Mouse (Mus musculus): Measurements from ENCODE around the gene Rps10. TPM values are rescaled to one million over a fixed set of nuclear protein-coding genes. Genes with fewer than 3 reads are reported as not detected.
"Not testable (repeated sequence)": the region's sequence is repeated elsewhere in the genome, so short reads cannot be mapped to it uniquely, and the experiment has no call there.

Rps10 gene
- polyA plus RNA-seq, 1 experiment from 2014 or later, result 400 TPM

- Histone ChIP-seq H3K9ac (ENCODE audit: low read depth, low read length) (no peak overlapping the region), H3K9me3 (replicated peaks; ENCODE audit: control insufficient read depth, low read length, poor library complexity, severe bottlenecking) (no peaks in the 10 kb centered on the region), H3K4me3 (ENCODE audit: low read depth, low read length) (no peak overlapping the region), H3K4me2 (ENCODE audit: low read length) (no peak overlapping the region), H3K27me3 (ENCODE audit: control insufficient read depth, insufficient read depth, low read depth, low read length) (no peaks in the 10 kb centered on the region), H3K27ac (ENCODE audit: low read length) (no peak overlapping the region), H3K4me1 (ENCODE audit: control insufficient read depth, insufficient read depth, low read length) (peaks cover 13% of the 10 kb centered on the region), H3K36me3 (ENCODE audit: control insufficient read depth, insufficient read depth, low read length) (peaks cover 4% of the 10 kb centered on the region; the same call in 1 of the 2 replicates)
- 63% methylated on average over 9 of the region's 9 CpGs for WGBS
- no peak for ATAC-seq
Measured at GRCm38 (mm10) chr17:27637333-27637732, 864 bp upstream of the Rps10 start.

- Histone ChIP-seq H3K9ac (ENCODE audit: low read depth, low read length) (peak overlapping the region; percentile 91), H3K4me3 (ENCODE audit: low read depth, low read length) (peak overlapping the region; percentile 87), H3K4me2 (ENCODE audit: low read length) (peak overlapping the region; percentile 80), H3K36me3 (ENCODE audit: control insufficient read depth, insufficient read depth, low read length) (peaks cover 19% of the 10 kb centered on the region), H3K4me1 (ENCODE audit: control insufficient read depth, insufficient read depth, low read length) (peaks cover 13% of the 10 kb centered on the region), H3K27ac (ENCODE audit: low read length) (peak overlapping the region; percentile 92)
- H3K9me3 ChIP-seq (replicated peaks; ENCODE audit: control insufficient read depth, low read length, poor library complexity, severe bottlenecking); ATAC-seq; H3K27me3 ChIP-seq (ENCODE audit: control insufficient read depth, insufficient read depth, low read depth, low read length): not testable (repeated sequence)
- WGBS, result 46% methylated on average over 9 of the region's 9 CpGs
Measured at GRCm38 (mm10) chr17:27635575-27635903, 930 bp downstream of the Rps10 start.

- 1% methylated on average over 58 of the region's 72 CpGs for WGBS
- peak within 1 kb of the TSS; percentile 92 for H3K27ac ChIP-seq (ENCODE audit: low read length)
- H3K4me3 ChIP-seq (ENCODE audit: low read depth, low read length), result peak within 1 kb of the TSS; percentile 87
- H3K9ac ChIP-seq (ENCODE audit: low read depth, low read length), result peak within 1 kb of the TSS; percentile 91
- H3K4me1 ChIP-seq (ENCODE audit: control insufficient read depth, insufficient read depth, low read length), result peaks cover 13% of the 10 kb centered on the region
- peaks cover 20% of the 10 kb centered on the region for H3K36me3 ChIP-seq (ENCODE audit: control insufficient read depth, insufficient read depth, low read length)
- H3K9me3 ChIP-seq (replicated peaks; ENCODE audit: control insufficient read depth, low read length, poor library complexity, severe bottlenecking), result no peaks in the 10 kb centered on the region
- no peaks in the 10 kb centered on the region for H3K27me3 ChIP-seq (ENCODE audit: control insufficient read depth, insufficient read depth, low read depth, low read length)
- peak; percentile 97 for ATAC-seq
- peak within 1 kb of the TSS; percentile 80 for H3K4me2 ChIP-seq (ENCODE audit: low read length)
Measured at GRCm38 (mm10) chr17:27634871-27635574, 1.4 kb downstream of the Rps10 start, which contains the start of gene RPS10-NUDT3. RPS10-NUDT3 (minus strand) TSS chr17:27635222.

GRCm38 (mm10) chr17:27629249-27630020, 7.0 kb downstream of the Rps10 start:
- Histone ChIP-seq H3K9ac (ENCODE audit: low read depth, low read length) (no peak overlapping the region), H3K4me2 (ENCODE audit: low read length) (no peak overlapping the region), H3K36me3 (ENCODE audit: control insufficient read depth, insufficient read depth, low read length) (peaks cover 20% of the 10 kb centered on the region), H3K27me3 (ENCODE audit: control insufficient read depth, insufficient read depth, low read depth, low read length) (no peaks in the 10 kb centered on the region), H3K9me3 (replicated peaks; ENCODE audit: control insufficient read depth, low read length, poor library complexity, severe bottlenecking) (no peaks in the 10 kb centered on the region), H3K4me1 (ENCODE audit: control insufficient read depth, insufficient read depth, low read length) (peaks cover 12% of the 10 kb centered on the region), H3K27ac (ENCODE audit: low read length) (no peak overlapping the region), H3K4me3 (ENCODE audit: low read depth, low read length) (no peak overlapping the region)
- 71% methylated on average over 2 of the region's 2 CpGs for WGBS
- 0 out of 2 replicates have a peak, but pooled peaks have one; percentile 22 for ATAC-seq

- 90% methylated on average over 8 of the region's 8 CpGs for WGBS
- ATAC-seq, result no peak
- H3K9me3 ChIP-seq (replicated peaks; ENCODE audit: control insufficient read depth, low read length, poor library complexity, severe bottlenecking), result no peaks in the 10 kb centered on the region
Measured at GRCm38 (mm10) chr17:27628376-27628775, 8.1 kb downstream of the Rps10 start.

GRCm38 (mm10) chr17:27627451-27627850, 9.0 kb downstream of the Rps10 start:
- 50% methylated on average over 5 of the region's 5 CpGs for WGBS
- peaks cover 6% of the 10 kb centered on the region; the same call in 1 of the 2 replicates for H3K4me1 ChIP-seq (ENCODE audit: control insufficient read depth, insufficient read depth, low read length)
- no peak overlapping the region for H3K4me2 ChIP-seq (ENCODE audit: low read length)
- no peaks in the 10 kb centered on the region for H3K9me3 ChIP-seq (replicated peaks; ENCODE audit: control insufficient read depth, low read length, poor library complexity, severe bottlenecking)
- peaks cover 17% of the 10 kb centered on the region for H3K36me3 ChIP-seq (ENCODE audit: control insufficient read depth, insufficient read depth, low read length)
- ATAC-seq, result no peak
- H3K27me3 ChIP-seq (ENCODE audit: control insufficient read depth, insufficient read depth, low read depth, low read length), result no peaks in the 10 kb centered on the region
- no peak overlapping the region for H3K4me3 ChIP-seq (ENCODE audit: low read depth, low read length)
- no peak overlapping the region for H3K27ac ChIP-seq (ENCODE audit: low read length)
- H3K9ac ChIP-seq (ENCODE audit: low read depth, low read length), result no peak overlapping the region

More at GRCm38 (mm10) chr17:27628376-27628775, 8.1 kb downstream of the Rps10 start:
- H3K27ac ChIP-seq (ENCODE audit: low read length), result no peak overlapping the region
- no peaks in the 10 kb centered on the region for H3K27me3 ChIP-seq (ENCODE audit: control insufficient read depth, insufficient read depth, low read depth, low read length)
- H3K9ac ChIP-seq (ENCODE audit: low read depth, low read length), result no peak overlapping the region
- peaks cover 7% of the 10 kb centered on the region for H3K4me1 ChIP-seq (ENCODE audit: control insufficient read depth, insufficient read depth, low read length)
- H3K4me2 ChIP-seq (ENCODE audit: low read length), result no peak overlapping the region
- H3K4me3 ChIP-seq (ENCODE audit: low read depth, low read length), result no peak overlapping the region
- H3K36me3 ChIP-seq (ENCODE audit: control insufficient read depth, insufficient read depth, low read length), result peaks cover 20% of the 10 kb centered on the region

- Histone ChIP-seq H3K4me2 (ENCODE audit: low read length) (no peak overlapping the region), H3K27ac (ENCODE audit: low read length) (no peak overlapping the region), H3K9ac (ENCODE audit: low read depth, low read length) (no peak overlapping the region), H3K27me3 (ENCODE audit: control insufficient read depth, insufficient read depth, low read depth, low read length) (no peaks in the 10 kb centered on the region), H3K4me3 (ENCODE audit: low read depth, low read length) (no peak overlapping the region), H3K4me1 (ENCODE audit: control insufficient read depth, insufficient read depth, low read length) (peaks cover 6% of the 10 kb centered on the region; the same call in 1 of the 2 replicates), H3K9me3 (replicated peaks; ENCODE audit: control insufficient read depth, low read length, poor library complexity, severe bottlenecking) (no peaks in the 10 kb centered on the region), H3K36me3 (ENCODE audit: control insufficient read depth, insufficient read depth, low read length) (peaks cover 11% of the 10 kb centered on the region)
- ATAC-seq, result 0 out of 2 replicates have a peak, but pooled peaks have one; percentile 22
- 10% methylated on average over 5 of the region's 5 CpGs for WGBS
Measured at GRCm38 (mm10) chr17:27626681-27627080, 9.8 kb downstream of the Rps10 start.

GRCm38 (mm10) chr17:27625455-27626251, 10.8 kb downstream of the Rps10 start:
- Histone ChIP-seq H3K9ac (ENCODE audit: low read depth, low read length) (no peak overlapping the region), H3K4me1 (ENCODE audit: control insufficient read depth, insufficient read depth, low read length) (peaks cover 13% of the 10 kb centered on the region), H3K4me3 (ENCODE audit: low read depth, low read length) (no peak overlapping the region), H3K4me2 (ENCODE audit: low read length) (no peak overlapping the region), H3K27me3 (ENCODE audit: control insufficient read depth, insufficient read depth, low read depth, low read length) (no peaks in the 10 kb centered on the region), H3K27ac (ENCODE audit: low read length) (no peak overlapping the region), H3K36me3 (ENCODE audit: control insufficient read depth, insufficient read depth, low read length) (peaks cover 2% of the 10 kb centered on the region; the same call in 1 of the 2 replicates), H3K9me3 (replicated peaks; ENCODE audit: control insufficient read depth, low read length, poor library complexity, severe bottlenecking) (no peaks in the 10 kb centered on the region)
- 34% methylated on average over 7 of the region's 7 CpGs for WGBS
- no peak for ATAC-seq
